Mouse (Mus musculus) liver, embryonic 15.5 days (tissue): ENCODE results near the gene Tmem163. TPM values are rescaled to one million over a fixed set of nuclear protein-coding genes. Genes with fewer than 3 reads are reported as not detected.

Experiments used
- ATAC-seq: fragments of 200-750 bp; cut with Nextera tagmentation; 2 replicates; pipeline ENCODE4 v1.8.0; 2017; ENCODE audit warnings: moderate number of reproducible peaks, mild to moderate bottlenecking, moderate library complexity; ENCODE audit not compliant: insufficient read depth
- H3K27ac ChIP-seq: fragments of 300-500 bp; sonication (generic); replicated peaks from 2 replicates; pipeline ENCODE4 v1.5.1; 2015; ENCODE audit warnings: mild to moderate bottlenecking, inconsistent platforms
- H3K27me3 ChIP-seq: fragments of 300-500 bp; sonication (generic); 2 replicates; pipeline ENCODE4 v1.6.1; 2015; ENCODE audit warnings: mild to moderate bottlenecking, inconsistent platforms
- H3K36me3 ChIP-seq: fragments of 300-500 bp; sonication (generic); replicated peaks from 2 replicates; pipeline ENCODE4 v1.6.1; 2015; ENCODE audit warnings: moderate library complexity, mild to moderate bottlenecking, inconsistent platforms
- H3K4me1 ChIP-seq: fragments of 300-500 bp; sonication (generic); replicated peaks from 2 replicates; pipeline ENCODE4 v1.6.1; 2015; ENCODE audit warnings: inconsistent platforms
- H3K4me2 ChIP-seq: fragments of 300-500 bp; sonication (generic); 2 replicates; pipeline ENCODE4 v1.6.1; 2015; ENCODE audit warnings: moderate library complexity, mild to moderate bottlenecking, inconsistent platforms
- H3K4me3 ChIP-seq: fragments of 300-500 bp; sonication (generic); replicated peaks from 2 replicates; pipeline ENCODE4 v1.5.1; 2015; ENCODE audit warnings: mild to moderate bottlenecking, inconsistent platforms
- H3K9ac ChIP-seq: fragments of 300-500 bp; sonication (generic); 2 replicates; pipeline ENCODE4 v1.6.1; 2015; ENCODE audit warnings: moderate library complexity, mild to moderate bottlenecking, inconsistent platforms
- H3K9me3 ChIP-seq: fragments of 300-500 bp; sonication (generic); replicated peaks from 2 replicates; pipeline ENCODE4 v1.6.1; 2016; ENCODE audit warnings: inconsistent platforms
- WGBS: fragments of 180-500 bp; shearing (Covaris S2); methylation state at CpG from one replicate; pipeline ENCODE4 v1.1.7; 2015; ENCODE audit warnings: mixed read lengths; ENCODE audit not compliant: insufficient replicate concordance; 5-methylcytosine and 5-hydroxymethylcytosine counted together
- polyA plus RNA-seq: library from polyadenylated mRNA; unstranded; fragments of >200 nt; fragmentation: Nextera tagmentation; extraction: Ambion mirVana; gene quantifications from 2 replicates; pipeline ENCODE4 v1.2.1, GENCODE M21; 2015

Tmem163 gene
- polyA plus RNA-seq, 1 experiment from 2014 or later: 0.26 TPM

- ATAC-seq: no peak
- no peak overlapping the region for H3K9ac ChIP-seq
- H3K9me3 ChIP-seq: no peaks in the 10 kb centered on the region
- no peak overlapping the region for H3K4me3 ChIP-seq
- no peaks in the 10 kb centered on the region for H3K36me3 ChIP-seq
- WGBS: 45% methylated on average over 3 of the region's 3 CpGs
- no peak overlapping the region for H3K4me2 ChIP-seq
- no peaks in the 10 kb centered on the region for H3K27me3 ChIP-seq
- H3K4me1 ChIP-seq: no peaks in the 10 kb centered on the region
- no peak overlapping the region for H3K27ac ChIP-seq
Measured at GRCm38 (mm10) chr1:127589542-127589941, 89.8 kb downstream of the Tmem163 start.

DNA sequence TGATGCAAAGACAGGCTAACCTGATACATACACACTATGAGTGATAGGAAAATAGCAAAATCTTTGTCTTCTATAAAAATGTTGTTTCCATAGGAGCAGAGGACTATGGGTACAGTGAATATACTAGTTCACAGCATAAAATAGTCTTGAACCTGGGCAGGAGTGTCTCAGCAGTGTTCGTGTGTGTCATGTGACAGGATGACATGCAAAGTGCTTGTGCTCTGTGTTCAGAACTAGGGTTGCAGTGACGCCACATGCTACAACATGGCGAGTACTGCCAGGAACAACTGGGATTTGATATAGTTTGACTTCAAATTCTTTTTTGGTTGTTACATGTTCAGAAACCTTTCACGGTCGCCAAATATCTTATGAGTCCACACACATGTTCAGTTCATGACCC, 92.3 kb downstream of the Tmem163 start:
- H3K27ac ChIP-seq: no peak overlapping the region
- H3K36me3 ChIP-seq: no peaks in the 10 kb centered on the region
- no peaks in the 10 kb centered on the region for H3K4me1 ChIP-seq
- no peak for ATAC-seq
- WGBS: 65% methylated on average over 5 of the region's 5 CpGs
- no peak overlapping the region for H3K4me3 ChIP-seq
- H3K9ac ChIP-seq: no peak overlapping the region
- H3K4me2 ChIP-seq: no peak overlapping the region
- H3K27me3 ChIP-seq: no peaks in the 10 kb centered on the region
- no peaks in the 10 kb centered on the region for H3K9me3 ChIP-seq

DNA sequence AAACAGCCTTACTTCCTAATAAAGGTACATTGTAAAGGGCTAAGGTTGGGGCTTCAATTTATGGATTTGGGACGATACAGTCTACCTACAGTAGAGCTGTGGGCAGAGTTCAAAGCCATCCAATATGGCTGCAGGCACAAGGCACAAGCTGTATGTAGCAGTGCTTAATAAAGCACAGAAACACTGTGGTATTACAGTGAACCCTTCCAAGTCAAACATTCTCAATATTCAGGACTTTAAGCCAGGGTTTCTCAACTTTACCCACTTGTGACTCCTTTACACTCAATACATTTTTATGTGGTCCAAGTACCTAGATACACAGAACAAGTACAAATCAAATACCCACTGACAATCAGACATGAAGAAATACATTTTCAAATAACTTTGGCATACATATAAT, 93.2 kb downstream of the Tmem163 start:
- no peak for ATAC-seq
- 57% methylated on average over 1 of the region's 1 CpGs for WGBS
- Histone ChIP-seq H3K9ac (no peak overlapping the region), H3K4me3 (no peak overlapping the region), H3K4me2 (no peak overlapping the region), H3K9me3 (no peaks in the 10 kb centered on the region), H3K27ac (no peak overlapping the region), H3K27me3 (no peaks in the 10 kb centered on the region), H3K36me3 (no peaks in the 10 kb centered on the region), H3K4me1 (no peaks in the 10 kb centered on the region)

DNA sequence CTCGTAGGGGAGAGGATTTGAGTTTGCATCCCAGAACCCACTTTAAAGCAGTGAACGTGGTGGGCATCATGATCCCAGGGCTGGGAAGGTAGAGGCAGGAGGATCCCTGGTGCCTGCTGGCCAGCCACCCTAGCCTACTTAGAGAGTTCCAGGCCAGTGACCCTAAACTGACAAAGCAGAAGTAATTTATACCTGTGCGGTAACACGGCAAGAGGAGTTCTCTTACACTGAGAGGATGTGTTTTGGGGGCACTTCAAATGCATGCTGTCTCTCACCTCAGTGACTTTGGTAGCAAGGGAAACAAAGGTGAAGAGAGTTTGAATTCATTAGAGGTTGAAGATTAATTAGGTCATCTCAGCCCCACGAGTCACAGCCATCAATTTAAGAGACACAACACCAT, 101.4 kb downstream of the Tmem163 start:
- H3K4me2 ChIP-seq: no peak overlapping the region
- H3K4me1 ChIP-seq: no peaks in the 10 kb centered on the region
- H3K27me3 ChIP-seq: no peaks in the 10 kb centered on the region
- no peak overlapping the region for H3K4me3 ChIP-seq
- no peak overlapping the region for H3K27ac ChIP-seq
- no peaks in the 10 kb centered on the region for H3K36me3 ChIP-seq
- no peak overlapping the region for H3K9ac ChIP-seq
- ATAC-seq: no peak
- no peaks in the 10 kb centered on the region for H3K9me3 ChIP-seq
- 61% methylated on average over 5 of the region's 5 CpGs for whole genome bisulfite sequencing

DNA sequence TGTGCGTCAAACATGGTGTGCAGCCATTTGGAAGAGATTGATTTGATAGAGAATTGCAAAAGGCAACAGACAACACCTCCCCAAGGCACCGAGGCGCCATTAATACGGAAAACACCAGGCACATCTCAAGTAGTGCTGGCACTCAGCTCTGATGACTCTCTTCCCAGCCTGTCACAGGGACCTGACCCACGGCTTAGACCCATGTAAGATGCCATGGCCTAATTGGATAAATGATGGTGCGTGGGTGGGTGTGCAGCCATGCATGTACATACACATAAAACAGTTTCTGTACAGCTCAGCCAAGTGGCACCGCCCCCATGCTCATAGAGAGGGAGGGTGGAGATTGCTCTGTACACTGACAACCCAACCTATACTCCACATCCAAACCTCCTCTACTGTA, 102.3 kb downstream of the Tmem163 start:
- ATAC-seq: no peak
- Histone ChIP-seq H3K4me3 (no peak overlapping the region), H3K4me2 (no peak overlapping the region), H3K36me3 (no peaks in the 10 kb centered on the region), H3K4me1 (no peaks in the 10 kb centered on the region), H3K27ac (no peak overlapping the region), H3K9ac (no peak overlapping the region), H3K27me3 (no peaks in the 10 kb centered on the region), H3K9me3 (no peaks in the 10 kb centered on the region)
- 70% methylated on average over 7 of the region's 7 CpGs for WGBS

DNA sequence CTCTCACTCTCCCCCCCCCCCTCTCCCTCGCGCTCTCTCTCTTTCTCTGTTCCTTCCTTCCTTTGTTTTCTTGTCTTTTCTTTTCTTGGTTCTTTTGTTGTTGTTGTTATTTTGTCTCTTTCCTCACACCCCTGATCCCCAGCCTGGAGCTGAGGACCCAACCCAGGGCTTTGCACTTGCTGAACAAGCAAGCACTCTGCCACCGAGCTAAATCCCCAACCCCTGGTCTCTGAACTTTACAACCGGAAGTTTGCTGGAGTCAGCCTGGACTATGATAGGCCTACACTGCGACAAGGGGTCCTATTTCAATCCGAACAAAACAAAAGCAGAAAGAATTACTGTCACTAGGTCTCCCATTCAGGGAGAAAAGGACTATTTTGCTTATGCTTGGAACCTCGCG, 102.8 kb downstream of the Tmem163 start:
- Histone ChIP-seq H3K4me1 (no peaks in the 10 kb centered on the region), H3K36me3 (no peaks in the 10 kb centered on the region), H3K27ac (no peak overlapping the region), H3K4me3 (no peak overlapping the region), H3K4me2 (no peak overlapping the region), H3K9ac (no peak overlapping the region), H3K9me3 (no peaks in the 10 kb centered on the region), H3K27me3 (no peaks in the 10 kb centered on the region)
- no peak for ATAC-seq
- WGBS: 48% methylated on average over 8 of the region's 8 CpGs

DNA sequence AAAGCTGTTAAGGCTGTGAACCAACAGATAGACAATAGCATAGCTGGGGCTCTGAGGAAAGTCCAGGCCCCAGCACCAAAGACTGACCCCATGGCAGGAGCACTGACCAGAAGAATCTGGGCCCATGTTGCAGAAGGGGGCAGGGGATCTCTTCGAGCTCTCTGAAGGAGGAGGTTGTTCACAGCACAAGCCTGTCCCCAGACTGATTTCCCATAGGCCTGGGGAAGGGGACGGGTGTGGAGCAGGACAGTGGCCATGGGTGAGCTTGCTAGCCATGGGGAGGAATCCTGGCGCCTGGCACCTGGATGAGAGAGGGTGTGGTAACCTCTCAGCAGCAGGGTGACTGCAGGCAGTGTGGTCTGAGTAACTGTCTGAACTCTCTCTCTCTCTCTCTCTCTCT, 103.2 kb downstream of the Tmem163 start:
- Histone ChIP-seq H3K9ac (no peak overlapping the region), H3K9me3 (no peaks in the 10 kb centered on the region), H3K4me1 (no peaks in the 10 kb centered on the region), H3K4me3 (no peak overlapping the region), H3K27me3 (no peaks in the 10 kb centered on the region), H3K4me2 (no peak overlapping the region), H3K27ac (no peak overlapping the region), H3K36me3 (no peaks in the 10 kb centered on the region)
- 47% methylated on average over 3 of the region's 3 CpGs for WGBS
- no peak for ATAC-seq

DNA sequence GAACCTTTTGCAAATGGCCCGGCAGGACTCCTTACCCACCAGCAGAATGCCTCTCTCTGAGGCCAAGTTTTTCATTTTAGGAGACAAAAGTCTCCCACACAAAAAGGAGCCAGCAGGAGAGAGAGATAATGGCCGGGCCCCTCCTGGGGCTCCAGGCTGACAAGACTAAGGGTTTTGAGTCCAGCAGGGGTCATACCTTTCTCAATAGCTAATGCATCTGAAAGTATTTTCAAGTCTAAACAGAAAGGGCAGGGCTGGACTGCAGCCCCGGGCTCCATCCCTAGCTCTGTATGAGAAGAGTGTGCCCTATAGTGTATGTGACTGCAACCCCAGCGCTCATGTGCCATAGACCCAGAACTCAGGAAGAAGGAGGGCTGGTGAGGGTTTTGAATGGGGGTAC, 103.7 kb downstream of the Tmem163 start:
- no peaks in the 10 kb centered on the region for H3K27me3 ChIP-seq

DNA sequence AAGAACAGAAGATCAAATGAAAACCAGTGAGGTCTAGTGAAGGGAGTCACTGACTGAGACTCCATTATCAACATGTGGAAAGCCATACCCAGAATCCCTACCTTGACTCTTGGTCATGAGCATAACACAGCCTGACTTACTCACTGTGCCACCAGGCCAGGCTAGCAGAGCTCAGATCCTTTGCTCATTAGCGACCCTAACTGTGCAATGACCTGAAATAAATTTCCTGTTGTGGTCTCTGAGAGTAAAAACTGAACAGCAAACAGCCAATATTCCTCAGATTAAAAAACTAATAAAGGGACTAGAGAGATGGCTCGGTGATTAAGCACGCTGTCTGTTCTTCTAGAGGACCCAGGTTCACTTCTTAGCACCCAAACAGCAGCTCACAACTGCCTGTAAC, 106.2 kb downstream of the Tmem163 start:
- H3K4me2 ChIP-seq: no peak overlapping the region
- ATAC-seq: no peak
- no peak overlapping the region for H3K27ac ChIP-seq
- 54% methylated on average over 3 of the region's 3 CpGs for WGBS
- H3K27me3 ChIP-seq: no peaks in the 10 kb centered on the region
- H3K9me3 ChIP-seq: no peaks in the 10 kb centered on the region
- H3K36me3 ChIP-seq: no peaks in the 10 kb centered on the region
- H3K4me1 ChIP-seq: no peaks in the 10 kb centered on the region
- H3K4me3 ChIP-seq: no peak overlapping the region
- H3K9ac ChIP-seq: no peak overlapping the region

More for the DNA sequence above, 103.7 kb downstream of the Tmem163 start:
- 48% methylated on average over 4 of the region's 4 CpGs for WGBS
- Histone ChIP-seq H3K4me3 (no peak overlapping the region), H3K27ac (no peak overlapping the region), H3K36me3 (no peaks in the 10 kb centered on the region), H3K9ac (no peak overlapping the region), H3K9me3 (no peaks in the 10 kb centered on the region), H3K4me1 (no peaks in the 10 kb centered on the region), H3K4me2 (no peak overlapping the region)
- no peak for ATAC-seq

DNA sequence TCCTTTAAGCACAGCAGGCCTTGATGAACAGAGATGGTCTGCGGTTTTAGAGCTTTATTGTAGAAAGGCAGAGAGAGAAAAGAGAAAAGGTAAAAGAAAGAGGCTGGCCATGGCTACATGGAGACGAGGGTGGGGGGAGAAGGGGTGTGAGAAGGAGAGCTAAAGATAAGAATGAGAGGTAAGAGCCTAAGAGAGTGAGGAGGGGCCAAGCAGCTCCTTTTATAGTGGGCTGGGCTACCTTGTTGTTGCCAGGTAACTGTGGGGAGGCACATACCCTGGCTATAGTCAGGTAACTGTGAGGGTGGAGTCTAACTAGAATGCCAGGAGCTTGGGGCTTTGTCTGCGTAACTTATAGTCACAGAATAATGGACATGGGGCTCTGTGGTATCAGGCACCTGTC, 110.7 kb downstream of the Tmem163 start:
- H3K9me3 ChIP-seq: no peaks in the 10 kb centered on the region
- no peak overlapping the region for H3K4me2 ChIP-seq
- no peaks in the 10 kb centered on the region for H3K27me3 ChIP-seq
- no peaks in the 10 kb centered on the region for H3K36me3 ChIP-seq
- no peaks in the 10 kb centered on the region for H3K4me1 ChIP-seq
- H3K27ac ChIP-seq: no peak overlapping the region
- WGBS: 46% methylated on average over 3 of the region's 3 CpGs
- H3K4me3 ChIP-seq: no peak overlapping the region
- no peak for ATAC-seq
- H3K9ac ChIP-seq: no peak overlapping the region

- Histone ChIP-seq H3K9ac (no peak overlapping the region), H3K4me1 (no peaks in the 10 kb centered on the region), H3K4me3 (no peak overlapping the region), H3K27me3 (no peaks in the 10 kb centered on the region), H3K9me3 (no peaks in the 10 kb centered on the region), H3K36me3 (no peaks in the 10 kb centered on the region), H3K4me2 (no peak overlapping the region), H3K27ac (no peak overlapping the region)
- WGBS: 32% methylated on average over 2 of the region's 2 CpGs
- ATAC-seq: no peak
Measured at GRCm38 (mm10) chr1:127556486-127556845, 122.9 kb downstream of the Tmem163 start.

- H3K4me1 ChIP-seq: no peaks in the 10 kb centered on the region
- H3K9ac ChIP-seq: no peak overlapping the region
- 62% methylated on average over 6 of the region's 6 CpGs for WGBS
- H3K4me3 ChIP-seq: no peak overlapping the region
- no peak for ATAC-seq
- no peak overlapping the region for H3K27ac ChIP-seq
- no peaks in the 10 kb centered on the region for H3K27me3 ChIP-seq
- no peaks in the 10 kb centered on the region for H3K36me3 ChIP-seq
- H3K9me3 ChIP-seq: no peaks in the 10 kb centered on the region
- no peak overlapping the region for H3K4me2 ChIP-seq
Measured at GRCm38 (mm10) chr1:127555822-127556485, 123.4 kb downstream of the Tmem163 start.
